Mouse (Mus musculus) ES-E14 (cell line): Measurements from ENCODE around the gene Nudt13.

ENCODE experiments used
- CHD2 ChIP-seq: IDR thresholded peaks from 2 replicates; pipeline ENCODE4 v1.6.1; 2014; ENCODE audit warnings: mild to moderate bottlenecking, low read depth, low read length, inconsistent platforms
- HCFC1 ChIP-seq: IDR thresholded peaks from 2 replicates; pipeline ENCODE4 v1.6.1; 2012; ENCODE audit warnings: low read length, inconsistent platforms, borderline replicate concordance; ENCODE audit not compliant: insufficient read depth
- MAFK ChIP-seq: IDR thresholded peaks from 2 replicates; pipeline ENCODE4 v1.6.1; 2014; ENCODE audit warnings: mild to moderate bottlenecking, low read depth, low read length, inconsistent platforms; ENCODE audit not compliant: insufficient read depth
- ZC3H11A ChIP-seq: IDR thresholded peaks from 2 replicates; pipeline ENCODE4 v1.6.1; 2012; ENCODE audit warnings: low read depth, mild to moderate bottlenecking, inconsistent platforms, low read length, borderline replicate concordance
- ZNF384 ChIP-seq: IDR thresholded peaks from 2 replicates; pipeline ENCODE4 v1.6.1; 2012; ENCODE audit warnings: low read depth, low read length, inconsistent platforms

DNA sequence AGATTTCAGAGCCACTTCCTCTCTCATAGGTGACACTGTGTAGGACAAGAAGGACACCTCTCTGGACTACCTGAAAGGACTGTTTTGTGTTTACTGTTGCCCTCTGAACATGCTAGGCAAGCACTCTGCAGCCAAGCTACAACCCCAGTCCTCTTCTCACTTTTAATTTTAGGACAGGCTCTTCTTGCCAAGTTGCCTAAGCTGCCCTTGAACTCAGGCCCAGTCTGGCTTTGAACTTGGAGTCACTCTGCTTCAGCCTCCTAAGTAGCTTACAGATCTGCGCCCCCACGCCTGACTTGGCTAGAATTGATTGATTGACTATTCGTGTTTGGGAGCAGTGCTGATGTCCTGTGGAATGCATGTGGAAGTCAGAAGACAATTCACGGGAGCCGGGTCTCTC lies 48.6 kb upstream of the Nudt13 start:
- TF ChIP-seq HCFC1 (no peak), ZC3H11A (no peak), MAFK (no peak), ZNF384 (no peak), CHD2 (no peak)
